In the genomic region with DNA sequence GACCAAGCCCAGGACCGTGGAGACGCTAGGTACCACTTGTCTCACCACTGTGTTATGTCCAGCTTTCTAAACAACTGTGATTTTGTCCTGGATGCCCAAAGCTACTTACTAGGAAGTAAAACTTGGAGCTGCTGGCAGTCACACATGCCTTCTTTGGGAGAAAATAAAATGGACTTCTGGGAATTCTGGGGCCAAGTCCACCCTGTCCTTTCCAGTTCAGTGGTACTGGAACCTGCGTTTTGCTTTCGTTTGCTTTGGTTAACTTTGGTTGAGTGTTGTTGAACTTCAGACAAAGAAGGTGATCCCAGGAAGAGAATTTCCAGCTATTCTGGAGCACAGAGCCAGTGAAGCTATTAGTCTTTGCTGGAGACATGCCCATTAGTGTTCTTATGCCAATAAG, we compare ENCODE assay signal across 18 mouse cellular contexts.
"Had no signal": no experiment of that assay in that cellular context is flagged by ENCODE, and none has a peak within 500 bp of the region (broad histone marks: within the 10 kb centered on the region; RNA-seq: fewer than 3 reads in every experiment).

No protein-coding gene starts in this region.

- ATAC-seq: intestine, postnatal 0 days; liver, embryonic 12.5 days; midbrain, embryonic 13.5 days; midbrain, embryonic 16.5 days had no signal

- DNase-seq: liver; lung, adult 18-20 months; lung, postnatal 10 days; lung, postnatal 36 days; thymus, adult 18-20 months; thymus, postnatal 36 days had no signal

- H3K9ac ChIP-seq: limb, embryonic 13.5 days; liver, embryonic 12.5 days; liver, embryonic 15.5 days; lung, embryonic 15.5 days; midbrain, embryonic 13.5 days; neural tube, embryonic 13.5 days had no signal

- H3K9me3 ChIP-seq: limb, embryonic 10.5 days; limb, embryonic 13.5 days; liver, embryonic 12.5 days; liver, embryonic 15.5 days; lung, embryonic 15.5 days; midbrain, embryonic 10.5 days; midbrain, embryonic 13.5 days; neural tube, embryonic 13.5 days had no signal

- H3K27me3 ChIP-seq: limb, embryonic 13.5 days; lung, embryonic 15.5 days; midbrain, embryonic 13.5 days; neural tube, embryonic 13.5 days had no signal

- H3K4me3 ChIP-seq: limb, embryonic 10.5 days; limb, embryonic 13.5 days; liver, embryonic 12.5 days; liver, embryonic 15.5 days; lung, embryonic 15.5 days; megakaryocyte, embryonic 14.5 days; midbrain, embryonic 10.5 days; midbrain, embryonic 13.5 days; myocyte; neural tube, embryonic 13.5 days had no signal

- H3K4me1 ChIP-seq: liver, embryonic 12.5 days; liver, embryonic 15.5 days; lung, embryonic 15.5 days; megakaryocyte, embryonic 14.5 days; midbrain, embryonic 13.5 days had no signal

- H3K27ac ChIP-seq: limb, embryonic 10.5 days; limb, embryonic 13.5 days; liver, embryonic 12.5 days; liver, embryonic 15.5 days; lung, embryonic 15.5 days; midbrain, embryonic 10.5 days; midbrain, embryonic 13.5 days; neural tube, embryonic 13.5 days had no signal

- H3K36me3 ChIP-seq: limb, embryonic 10.5 days; limb, embryonic 13.5 days; liver, embryonic 12.5 days; liver, embryonic 15.5 days; lung, embryonic 15.5 days; midbrain, embryonic 10.5 days; midbrain, embryonic 13.5 days; neural tube, embryonic 13.5 days had no signal

- H3K4me2 ChIP-seq: limb, embryonic 13.5 days; liver, embryonic 12.5 days; liver, embryonic 15.5 days; lung, embryonic 15.5 days; midbrain, embryonic 13.5 days; neural tube, embryonic 13.5 days had no signal
